Mouse (Mus musculus): Measurements from ENCODE around the gene Snapc2.
"Not testable (repeated sequence)": the region's sequence is repeated elsewhere in the genome, so short reads cannot be mapped to it uniquely, and the experiment has no call there.

Gene Snapc2

GRCm38 (mm10) chr8:4237814-4238433, 15.0 kb upstream of the Snapc2 start:
- DNase-seq (ENCODE audit: low spot score), result no peak

GRCm38 (mm10) chr8:4238434-4239192, 14.3 kb upstream of the Snapc2 start, which contains the start of the genes Map2k7 and Gm49320:
Gene Map2k7, plus strand, starts transcription at chr8:4238740.
Gene Gm49320, plus strand, starts transcription at chr8:4238865.
- peak; percentile 100 for DNase-seq (ENCODE audit: low spot score)

- no peak for DNase-seq (ENCODE audit: low spot score)
Observed at GRCm38 (mm10) chr8:4239193-4239890, 13.5 kb upstream of the Snapc2 start.

- no peak for DNase-seq (ENCODE audit: low spot score)
Observed at GRCm38 (mm10) chr8:4245061-4245460, 7.8 kb upstream of the Snapc2 start.

GRCm38 (mm10) chr8:4245737-4246136, 7.1 kb upstream of the Snapc2 start:
- no peak for DNase-seq (ENCODE audit: low spot score)

- no peak for DNase-seq (ENCODE audit: low spot score)
Observed at GRCm38 (mm10) chr8:4247241-4247640, 5.6 kb upstream of the Snapc2 start.

GRCm38 (mm10) chr8:4247951-4248540, 4.8 kb upstream of the Snapc2 start, which contains the start of gene Tgfbr3l:
Gene Tgfbr3l, plus strand, starts transcription at chr8:4248214.
- no peak for DNase-seq (ENCODE audit: low spot score)

- DNase-seq (ENCODE audit: low spot score), result no peak
Observed at GRCm38 (mm10) chr8:4249213-4249612, 3.7 kb upstream of the Snapc2 start.

GRCm38 (mm10) chr8:4250306-4250970, 2.4 kb upstream of the Snapc2 start:
- DNase-seq (ENCODE audit: low spot score), result peak; percentile 89

- no peak for DNase-seq (ENCODE audit: low spot score)
Observed at GRCm38 (mm10) chr8:4252116-4252760, 642 bp upstream of the Snapc2 start.

GRCm38 (mm10) chr8:4254001-4254400, 1.1 kb downstream of the Snapc2 start:
- no peak for DNase-seq (ENCODE audit: low spot score)

- DNase-seq (ENCODE audit: low spot score), result not testable (repeated sequence)
Observed at GRCm38 (mm10) chr8:4255471-4255870, 2.6 kb downstream of the Snapc2 start.

- DNase-seq (ENCODE audit: low spot score), result peak; percentile 89
Observed at GRCm38 (mm10) chr8:4256911-4257310, 4.0 kb downstream of the Snapc2 start.

GRCm38 (mm10) chr8:4257350-4257749, 4.5 kb downstream of the Snapc2 start:
- DNase-seq (ENCODE audit: low spot score), result no peak

GRCm38 (mm10) chr8:4258233-4258632, 5.4 kb downstream of the Snapc2 start:
- DNase-seq (ENCODE audit: low spot score), result peak; percentile 86

GRCm38 (mm10) chr8:4258678-4259077, 5.8 kb downstream of the Snapc2 start:
- DNase-seq (ENCODE audit: low spot score), result peak; percentile 62

- peak; percentile 93 for DNase-seq (ENCODE audit: low spot score)
Observed at GRCm38 (mm10) chr8:4259125-4259804, 6.4 kb downstream of the Snapc2 start, which contains the start of gene Ctxn1. Gene Ctxn1, minus strand, starts transcription at chr8:4259274.

GRCm38 (mm10) chr8:4259805-4260170, 6.9 kb downstream of the Snapc2 start:
- DNase-seq (ENCODE audit: low spot score), result no peak

GRCm38 (mm10) chr8:4263105-4263791, 10.4 kb downstream of the Snapc2 start:
- DNase-seq (ENCODE audit: low spot score), result no peak

All from layer of hippocampus, adult 11-12 months (tissue).